Mouse (Mus musculus) bone marrow, adult 2 months (tissue): ENCODE measurements at regions not wholly inside any gene's neighbourhood (a gene's known extent, or its start where the extent isn't known, plus 50 kb on each side); places are given as distances from the start of the nearest gene placed in this dataset.

ENCODE experiments used
- CTCF ChIP-seq: fragments of 200-500 bp; IDR thresholded peaks from 2 replicates; pipeline ENCODE4 v1.5.1; 2011; ENCODE audit warnings: low read length, control low read depth; ENCODE audit not compliant: control insufficient read depth, insufficient read depth
- POLR2A ChIP-seq: fragments of 200-500 bp; IDR thresholded peaks from 2 replicates; pipeline ENCODE4 v1.6.1; 2011; ENCODE audit warnings: low read depth, mild to moderate bottlenecking, control low read depth, low read length, borderline replicate concordance; ENCODE audit not compliant: control insufficient read depth

GRCm38 (mm10) chr7:88199929-88200538 is 77.9 kb upstream of the Ctsc start:
- no peak for TF ChIP-seq CTCF
- TF ChIP-seq POLR2A = no peak
